Mouse (Mus musculus) thymus, postnatal 14 days (tissue): ENCODE data around the gene Timm17a.

Experiments used
- DNase-seq: peaks from one replicate; pipeline ENCODE4 v3.0.0; 2021

Gene Timm17a

DNA sequence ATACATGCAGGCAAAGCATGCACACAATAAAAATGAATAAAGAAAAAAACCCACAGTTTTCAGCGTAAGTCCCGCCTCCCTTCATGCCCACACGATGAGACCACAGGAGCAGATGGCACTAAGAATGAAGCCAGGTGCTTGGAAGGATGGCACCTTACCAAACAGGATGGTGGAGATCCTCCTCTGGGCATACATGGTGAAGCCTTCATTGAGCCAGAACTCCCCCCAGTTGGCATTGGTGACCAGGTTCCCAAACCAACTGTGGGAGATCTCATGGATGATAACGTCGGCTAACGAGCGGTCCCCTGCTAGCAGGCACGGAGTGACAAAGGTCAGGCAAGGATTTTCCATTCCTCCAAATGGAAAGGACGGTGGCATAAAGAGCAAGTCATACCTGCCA, 42.2 kb downstream of the Timm17a start:
- no peak for DNase-seq

DNA sequence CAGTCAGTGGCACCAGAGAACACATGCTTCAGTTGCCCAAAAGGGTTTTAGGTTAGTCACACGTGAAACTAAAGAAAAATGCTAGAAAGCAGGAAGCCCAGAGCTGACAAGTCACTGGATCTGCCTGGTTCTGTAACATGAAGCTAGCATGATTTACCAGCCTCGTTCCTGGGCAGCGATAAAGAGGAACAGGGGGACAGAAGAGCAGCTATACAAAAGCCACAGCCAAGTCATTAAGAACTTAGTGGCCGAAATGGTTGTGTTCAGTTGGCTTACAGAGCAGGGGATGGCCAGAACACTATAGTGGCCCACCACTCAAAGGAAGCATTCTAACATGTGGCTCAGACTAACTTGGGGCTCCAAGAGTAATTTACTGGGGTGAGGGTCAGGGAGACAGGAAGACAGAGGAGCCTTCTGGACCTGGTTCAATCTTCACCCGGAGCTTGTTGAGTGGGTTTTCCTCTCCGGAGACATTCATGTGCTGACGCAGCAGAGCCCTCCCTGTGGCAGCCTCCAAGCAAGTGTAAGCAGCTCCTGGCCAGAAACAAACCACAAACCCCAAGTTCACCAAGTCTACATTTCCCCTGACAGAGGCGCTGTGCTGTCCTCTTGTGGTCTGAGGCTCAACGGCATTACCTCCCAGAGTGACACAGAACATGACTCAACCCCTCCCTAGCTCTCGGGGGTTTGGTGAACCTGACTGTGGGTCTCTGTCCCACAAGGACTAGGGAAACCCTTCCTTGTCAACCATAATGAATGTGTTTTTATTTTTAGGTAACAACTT, 45.7 kb downstream of the Timm17a start:
- DNase-seq = no peak

DNA sequence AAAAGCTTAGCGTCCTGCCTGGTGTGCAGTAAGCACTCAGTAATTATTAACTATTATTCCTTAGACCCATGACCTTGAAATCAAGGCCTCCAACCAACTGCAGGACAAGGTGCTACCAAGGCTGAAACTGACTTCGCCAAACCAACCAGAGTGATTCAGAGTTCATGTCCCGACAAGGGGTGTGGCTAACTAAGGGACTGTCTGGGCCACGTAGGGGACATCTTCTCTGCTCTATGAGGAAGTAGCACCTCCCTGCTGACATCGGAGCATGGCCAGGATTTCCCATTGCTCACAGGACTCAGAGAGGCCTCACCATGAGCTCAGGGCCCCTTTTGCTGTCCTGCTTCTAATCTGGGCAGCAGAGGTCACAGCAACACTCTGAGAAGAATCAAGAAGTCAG, 47.7 kb downstream of the Timm17a start:
- DNase-seq = no peak

DNA sequence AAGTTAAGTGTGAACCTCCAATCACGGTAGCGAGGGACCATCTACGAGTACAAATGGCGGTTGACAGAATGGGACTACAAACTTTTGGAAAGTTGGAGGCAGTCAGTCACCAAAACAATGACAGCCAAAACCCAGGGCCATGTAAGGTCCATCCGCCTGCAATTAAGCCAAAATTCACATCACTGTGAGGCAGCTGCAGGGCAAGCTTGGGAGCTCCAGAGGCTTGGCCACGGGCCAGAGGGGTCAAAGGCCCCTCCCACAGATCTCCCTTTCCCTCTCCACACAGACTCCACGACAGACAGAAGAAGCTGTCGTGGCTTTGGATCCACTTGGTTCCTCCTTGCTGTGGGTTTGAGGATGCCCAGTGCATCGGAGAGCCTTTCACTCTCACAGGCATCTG, 50.3 kb downstream of the Timm17a start:
- no peak for DNase-seq

DNA sequence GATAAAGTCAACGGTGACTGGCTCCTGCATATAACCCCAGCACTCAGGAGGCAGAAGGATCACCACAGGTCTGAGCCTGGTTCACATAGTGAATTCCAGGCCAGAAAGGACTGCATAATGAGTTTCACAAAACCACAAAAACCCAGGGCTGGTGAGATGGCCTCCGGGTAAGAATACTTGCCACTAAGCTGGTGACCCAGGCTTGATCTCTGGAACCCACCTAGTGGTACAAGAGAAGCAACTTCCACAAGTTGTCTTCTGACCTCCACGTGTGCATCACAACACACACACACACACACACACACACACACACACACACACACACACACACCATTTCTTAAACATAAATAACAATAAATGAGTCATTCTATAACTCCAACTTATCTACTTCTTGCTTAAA, 51.2 kb downstream of the Timm17a start:
- DNase-seq = no peak

DNA sequence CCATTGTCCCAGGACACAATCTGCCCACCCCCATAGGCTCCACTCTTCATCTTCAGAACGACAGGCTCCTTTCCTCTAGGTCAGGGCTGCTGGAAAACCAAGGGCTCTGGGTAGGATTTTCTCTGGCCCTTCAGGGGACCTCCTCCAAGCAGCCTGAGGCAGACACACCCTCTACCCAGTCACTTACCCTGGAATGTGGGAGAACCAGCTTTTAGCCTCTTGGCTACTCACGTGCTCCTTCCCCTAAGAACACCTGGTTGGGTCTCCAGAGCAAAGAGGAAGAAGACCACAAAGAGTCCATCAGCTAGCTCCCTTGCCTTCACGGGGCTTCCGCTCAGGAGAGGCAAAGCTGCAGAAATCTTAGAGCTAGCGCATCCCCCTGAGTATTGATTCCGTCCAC, 52.6 kb downstream of the Timm17a start:
- no peak for DNase-seq

DNA sequence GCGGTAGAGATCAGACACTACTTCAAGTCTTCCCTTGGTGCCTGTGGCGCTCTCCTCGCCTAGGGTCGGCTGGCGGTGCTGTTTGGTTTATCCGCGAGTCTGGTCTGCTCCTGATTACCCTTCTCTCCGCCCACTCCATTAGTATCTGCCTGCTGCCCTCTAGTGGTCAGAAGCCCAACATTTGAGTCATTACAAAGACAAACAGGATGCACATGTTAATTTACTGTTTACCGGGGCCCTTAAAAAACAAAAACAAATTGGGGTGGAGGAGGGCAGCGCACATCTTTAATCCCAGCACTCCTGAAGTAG, 54.5 kb downstream of the Timm17a start:
- peak; percentile 72 for DNase-seq

DNA sequence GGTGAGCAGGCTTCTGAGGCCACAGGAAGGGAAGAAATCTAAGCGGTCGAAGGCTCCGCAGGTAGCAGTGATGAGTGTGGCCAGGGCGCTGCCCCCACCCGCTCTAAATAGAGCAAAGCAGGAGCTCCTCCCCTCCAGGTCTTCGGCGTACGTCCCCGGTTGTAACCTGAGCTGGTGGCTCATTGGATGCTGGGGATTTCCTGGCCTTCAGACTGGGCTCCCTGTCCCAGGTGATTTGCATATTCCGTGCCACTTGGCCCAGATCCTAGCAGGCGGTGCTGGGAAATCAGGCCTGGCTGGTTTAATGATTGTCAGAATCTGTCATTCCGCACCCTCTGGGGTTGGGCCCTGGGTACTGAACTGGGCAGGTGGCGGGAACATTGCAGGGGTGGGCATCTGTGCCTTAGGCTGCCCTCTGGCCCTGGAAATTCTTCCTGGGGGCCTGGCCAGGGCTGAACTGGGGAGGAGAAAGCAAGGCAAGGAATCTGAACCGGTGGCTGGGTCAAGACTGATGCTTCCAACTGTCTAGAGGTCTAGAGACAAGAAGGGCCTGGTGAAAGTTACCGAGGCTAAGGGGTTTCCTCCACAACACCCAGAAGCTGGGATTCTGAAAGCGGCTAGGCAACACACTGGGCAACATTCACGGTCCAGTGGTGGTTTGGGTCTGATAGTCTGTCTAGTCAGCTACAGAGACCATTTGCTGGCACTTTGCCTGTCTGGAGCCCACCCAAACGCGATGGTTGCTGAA, 55.0 kb downstream of the Timm17a start, which contains the start of gene Elf3:
Gene Elf3, minus strand, starts transcription at position 189 of the 748 bp plus-strand sequence.
- no peak for DNase-seq

DNA sequence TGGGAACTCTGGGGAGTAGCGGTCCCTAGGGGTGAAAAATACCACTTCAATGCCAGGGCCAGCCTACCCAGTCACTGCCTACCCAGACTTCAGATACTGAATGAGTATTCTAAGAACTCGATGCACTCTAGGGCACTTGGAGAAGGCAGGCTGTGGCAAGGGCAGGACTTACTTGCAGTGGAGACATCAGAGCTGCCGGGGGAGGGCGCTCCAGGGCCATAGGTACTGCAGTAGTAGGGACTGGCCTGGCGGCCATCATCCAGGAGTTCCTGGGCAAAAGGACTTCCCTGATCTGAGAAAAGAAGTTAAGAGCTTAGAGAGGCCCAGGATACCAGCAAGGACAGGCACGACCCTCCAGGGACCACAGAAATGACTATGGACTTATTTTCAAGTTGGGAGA, 57.3 kb downstream of the Timm17a start:
- DNase-seq = no peak

DNA sequence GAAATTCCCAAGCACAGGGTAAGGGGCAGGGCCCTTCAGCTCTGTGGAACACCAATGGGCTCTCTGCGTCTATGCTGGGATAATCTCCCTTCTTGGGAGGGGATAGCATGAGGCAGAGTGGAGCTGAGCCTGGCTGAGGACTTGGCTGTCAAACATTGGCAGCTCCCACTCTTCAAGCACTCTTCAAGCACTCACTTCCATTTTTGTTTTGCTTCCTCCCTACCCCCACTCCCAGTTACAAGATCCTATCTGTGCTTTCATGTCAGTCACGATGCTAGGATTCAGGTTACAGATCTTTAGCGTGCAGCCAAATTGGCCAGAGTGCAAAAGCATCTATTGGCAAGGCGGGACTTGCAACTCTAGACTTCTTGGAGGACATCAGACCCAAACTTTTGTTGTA, 60.7 kb downstream of the Timm17a start:
- no peak for DNase-seq

DNA sequence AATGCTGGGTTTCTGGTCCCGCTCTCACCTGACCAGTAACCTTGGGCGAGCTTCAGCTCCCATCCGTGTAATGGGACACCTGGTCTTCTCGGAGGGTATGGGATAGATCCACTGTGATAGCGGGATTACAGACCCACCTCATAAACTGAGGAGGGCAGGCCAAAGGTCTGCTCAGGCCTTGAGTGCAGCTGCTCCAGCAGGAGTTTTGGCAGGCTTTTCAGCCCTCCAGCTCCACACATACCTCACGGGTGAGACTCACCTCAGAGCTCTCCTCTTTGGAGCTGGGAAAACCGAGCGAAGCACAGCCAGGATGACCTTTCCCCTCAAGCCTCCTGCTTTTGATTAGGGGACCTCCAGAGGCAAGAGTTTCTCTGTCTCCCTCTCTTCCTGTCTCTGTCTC, 62.2 kb downstream of the Timm17a start:
- DNase-seq = no peak

DNA sequence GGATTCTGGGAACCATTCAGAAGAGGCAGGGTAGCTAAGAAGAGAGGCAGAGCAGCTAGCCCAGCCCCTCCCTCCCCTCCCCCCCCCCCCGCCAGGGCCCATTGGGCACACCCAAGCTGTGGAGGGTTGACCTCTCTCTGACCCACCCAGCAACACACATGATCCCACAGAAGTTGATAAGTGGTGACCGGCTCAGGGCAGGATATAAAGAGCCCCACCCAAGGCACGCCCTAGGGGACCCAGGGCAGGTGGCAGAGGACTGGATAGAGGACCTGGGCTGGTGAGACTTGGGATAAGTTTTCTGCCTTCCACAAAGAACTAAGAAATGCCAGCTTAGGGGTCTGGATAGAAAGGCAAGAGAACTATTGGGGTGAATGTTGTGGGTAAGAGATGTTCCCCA, 62.9 kb downstream of the Timm17a start:
- DNase-seq = no peak

DNA sequence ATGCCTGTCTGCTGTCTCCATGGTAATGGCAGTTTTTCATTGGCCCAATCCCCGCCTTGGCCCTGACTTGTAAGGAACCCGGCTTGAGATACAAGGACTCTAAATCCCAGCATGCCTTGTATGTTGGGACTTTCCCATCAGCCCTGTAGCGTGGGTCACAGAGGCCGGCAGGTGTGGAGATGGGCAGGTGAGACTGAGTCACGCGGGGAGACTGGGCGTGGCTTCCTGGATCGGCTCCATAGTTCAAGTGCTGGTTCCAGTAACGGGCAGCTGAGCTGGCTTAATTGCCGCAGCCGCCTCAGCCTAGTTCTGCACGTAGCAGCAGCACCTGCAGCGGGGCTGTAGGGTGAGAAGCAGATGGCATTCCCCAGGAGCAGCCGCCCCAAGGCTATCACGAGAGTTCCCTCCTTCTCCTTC, 65.1 kb downstream of the Timm17a start:
- DNase-seq = no peak
